Mouse (Mus musculus): ENCODE data around the gene Npas3.

DNA sequence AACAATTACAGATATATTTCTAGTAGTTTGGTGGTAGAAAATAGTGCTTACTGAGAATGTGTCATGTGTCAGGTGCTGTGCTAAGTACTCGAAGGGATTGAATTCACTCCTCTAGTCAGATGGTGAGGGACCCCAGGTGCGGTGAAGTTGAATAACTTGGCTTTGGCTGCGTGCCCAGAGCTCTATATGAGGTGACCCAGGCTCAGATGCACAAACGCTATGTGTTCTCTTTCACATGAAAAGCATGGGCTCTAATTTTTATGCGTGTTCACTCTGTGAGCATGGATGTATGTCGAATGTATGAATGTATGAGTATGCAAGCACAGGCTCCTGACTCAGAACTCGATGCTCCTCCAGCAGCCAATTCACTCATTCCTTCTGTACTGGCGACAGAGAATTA, 199.0 kb downstream of the Npas3 start:
- TF ChIP-seq EP300 (optimal IDR thresholded peaks at IDR 0.05): no peak
- no peak for TF ChIP-seq CTCF (IDR thresholded peaks at IDR 0.05; ENCODE audit: low read depth)

Measured in stomach, postnatal 0 days (tissue).